Mouse (Mus musculus): ENCODE measurements around the gene Larp1b.
"Not testable (repeated sequence)": the region's sequence is repeated elsewhere in the genome, so short reads cannot be mapped to it uniquely, and the experiment has no call there.

Larp1b gene

GRCm38 (mm10) chr3:40949170-40949902 is at the start of gene Larp1b:
TSS of gene Larp1b (plus strand) at chr3:40949828.
- DNase-seq (ENCODE audit: low read depth, low spot score), result peak; percentile 99

- DNase-seq (ENCODE audit: low read depth, low spot score), result not testable (repeated sequence)
Measured at GRCm38 (mm10) chr3:40902443-40902842, 47.2 kb upstream of the Larp1b start, which contains the start of gene 1700034I23Rik. TSS of gene 1700034I23Rik (minus strand) at chr3:40902543.

GRCm38 (mm10) chr3:40938189-40938588 is 11.4 kb upstream of the Larp1b start:
- no peak for DNase-seq (ENCODE audit: low read depth, low spot score)

- no peak for DNase-seq (ENCODE audit: low read depth, low spot score)
Measured at GRCm38 (mm10) chr3:40938592-40938991, 11.0 kb upstream of the Larp1b start.

- DNase-seq (ENCODE audit: low read depth, low spot score), result no peak
Measured at GRCm38 (mm10) chr3:40939019-40939418, 10.6 kb upstream of the Larp1b start.

GRCm38 (mm10) chr3:40949903-40950600 is 424 bp downstream of the Larp1b start:
- peak; percentile 26 for DNase-seq (ENCODE audit: low read depth, low spot score)

GRCm38 (mm10) chr3:40950601-40951201 is 1.1 kb downstream of the Larp1b start:
- peak; percentile 52 for DNase-seq (ENCODE audit: low read depth, low spot score)

- DNase-seq (ENCODE audit: low read depth, low spot score), result peak; percentile 22
Measured at GRCm38 (mm10) chr3:40951365-40951764, 1.7 kb downstream of the Larp1b start.

GRCm38 (mm10) chr3:40952606-40953005 is 3.0 kb downstream of the Larp1b start:
- no peak for DNase-seq (ENCODE audit: low read depth, low spot score)

- no peak for DNase-seq (ENCODE audit: low read depth, low spot score)
Measured at GRCm38 (mm10) chr3:40954792-40955191, 5.2 kb downstream of the Larp1b start.

GRCm38 (mm10) chr3:40958831-40959230 is 9.2 kb downstream of the Larp1b start:
- DNase-seq (ENCODE audit: low read depth, low spot score), result no peak

GRCm38 (mm10) chr3:40980758-40981157 is 31.1 kb downstream of the Larp1b start:
- DNase-seq (ENCODE audit: low read depth, low spot score), result no peak

GRCm38 (mm10) chr3:40987539-40987938 is 37.9 kb downstream of the Larp1b start:
- DNase-seq (ENCODE audit: low read depth, low spot score), result no peak

- no peak for DNase-seq (ENCODE audit: low read depth, low spot score)
Measured at GRCm38 (mm10) chr3:40988722-40989121, 39.1 kb downstream of the Larp1b start.

- no peak for DNase-seq (ENCODE audit: low read depth, low spot score)
Measured at GRCm38 (mm10) chr3:40991541-40991940, 41.9 kb downstream of the Larp1b start.

- no peak for DNase-seq (ENCODE audit: low read depth, low spot score)
Measured at GRCm38 (mm10) chr3:40995161-40995560, 45.5 kb downstream of the Larp1b start.

- no peak for DNase-seq (ENCODE audit: low read depth, low spot score)
Measured at GRCm38 (mm10) chr3:41009315-41009714, 59.7 kb downstream of the Larp1b start.

GRCm38 (mm10) chr3:41009990-41010389 is 60.4 kb downstream of the Larp1b start:
- no peak for DNase-seq (ENCODE audit: low read depth, low spot score)

- no peak for DNase-seq (ENCODE audit: low read depth, low spot score)
Measured at GRCm38 (mm10) chr3:41010701-41011100, 61.1 kb downstream of the Larp1b start.

- DNase-seq (ENCODE audit: low read depth, low spot score), result no peak
Measured at GRCm38 (mm10) chr3:41012451-41012850, 62.8 kb downstream of the Larp1b start.

GRCm38 (mm10) chr3:41014946-41015345 is 65.3 kb downstream of the Larp1b start:
- no peak for DNase-seq (ENCODE audit: low read depth, low spot score)

- DNase-seq (ENCODE audit: low read depth, low spot score), result no peak
Measured at GRCm38 (mm10) chr3:41018022-41018608, 68.5 kb downstream of the Larp1b start.
